Mouse (Mus musculus): ENCODE measurements around the gene Ilk. TPM values are rescaled to one million over a fixed set of nuclear protein-coding genes. Genes with fewer than 3 reads are reported as not detected.

Ilk gene
- polyA plus RNA-seq, 1 experiment from 2014 or later = 192 TPM

GRCm38 (mm10) chr7:105774661-105775060 lies 38.3 kb downstream of the Ilk start:
- Histone ChIP-seq H3K4me3 (ENCODE audit: low read depth, low read length) (no peak overlapping the region), H3K4me2 (ENCODE audit: low read length) (no peak overlapping the region), H3K36me3 (ENCODE audit: control insufficient read depth, insufficient read depth, low read length) (peaks cover 32% of the 10 kb centered on the region), H3K27me3 (ENCODE audit: control insufficient read depth, insufficient read depth, low read depth, low read length) (no peaks in the 10 kb centered on the region), H3K4me1 (ENCODE audit: control insufficient read depth, insufficient read depth, low read length) (peaks cover 51% of the 10 kb centered on the region), H3K9me3 (replicated peaks; ENCODE audit: control insufficient read depth, low read length, poor library complexity, severe bottlenecking) (no peaks in the 10 kb centered on the region), H3K27ac (ENCODE audit: low read length) (0 out of 2 replicates have a peak overlapping the region, but pooled peaks have one; percentile 14), H3K9ac (ENCODE audit: low read depth, low read length) (no peak overlapping the region)
- WGBS = 25% methylated on average over 8 of the region's 8 CpGs
- no peak for ATAC-seq

- no peak overlapping the region for H3K4me2 ChIP-seq (ENCODE audit: low read length)
- no peaks in the 10 kb centered on the region for H3K9me3 ChIP-seq (replicated peaks; ENCODE audit: control insufficient read depth, low read length, poor library complexity, severe bottlenecking)
- H3K27me3 ChIP-seq (ENCODE audit: control insufficient read depth, insufficient read depth, low read depth, low read length) = no peaks in the 10 kb centered on the region
- H3K4me3 ChIP-seq (ENCODE audit: low read depth, low read length) = no peak overlapping the region
- H3K27ac ChIP-seq (ENCODE audit: low read length) = no peak overlapping the region
- peaks cover 54% of the 10 kb centered on the region for H3K4me1 ChIP-seq (ENCODE audit: control insufficient read depth, insufficient read depth, low read length)
- H3K9ac ChIP-seq (ENCODE audit: low read depth, low read length) = no peak overlapping the region
- WGBS = 92% methylated on average over 2 of the region's 2 CpGs
- H3K36me3 ChIP-seq (ENCODE audit: control insufficient read depth, insufficient read depth, low read length) = peaks cover 28% of the 10 kb centered on the region
- no peak for ATAC-seq
Observed at GRCm38 (mm10) chr7:105776026-105776425, 39.6 kb downstream of the Ilk start.

GRCm38 (mm10) chr7:105777316-105777715 lies 40.9 kb downstream of the Ilk start:
- H3K9me3 ChIP-seq (replicated peaks; ENCODE audit: control insufficient read depth, low read length, poor library complexity, severe bottlenecking) = no peaks in the 10 kb centered on the region
- 100% methylated on average over 1 of the region's 1 CpGs for WGBS
- peaks cover 20% of the 10 kb centered on the region for H3K36me3 ChIP-seq (ENCODE audit: control insufficient read depth, insufficient read depth, low read length)
- no peak overlapping the region for H3K9ac ChIP-seq (ENCODE audit: low read depth, low read length)
- ATAC-seq = no peak
- peaks cover 52% of the 10 kb centered on the region for H3K4me1 ChIP-seq (ENCODE audit: control insufficient read depth, insufficient read depth, low read length)
- no peaks in the 10 kb centered on the region for H3K27me3 ChIP-seq (ENCODE audit: control insufficient read depth, insufficient read depth, low read depth, low read length)
- H3K4me2 ChIP-seq (ENCODE audit: low read length) = no peak overlapping the region
- no peak overlapping the region for H3K27ac ChIP-seq (ENCODE audit: low read length)
- H3K4me3 ChIP-seq (ENCODE audit: low read depth, low read length) = no peak overlapping the region

- Histone ChIP-seq H3K4me1 (ENCODE audit: control insufficient read depth, insufficient read depth, low read length) (peaks cover 59% of the 10 kb centered on the region), H3K27me3 (ENCODE audit: control insufficient read depth, insufficient read depth, low read depth, low read length) (no peaks in the 10 kb centered on the region), H3K4me3 (ENCODE audit: low read depth, low read length) (no peak overlapping the region), H3K4me2 (ENCODE audit: low read length) (peak overlapping the region; percentile 4), H3K9ac (ENCODE audit: low read depth, low read length) (0 out of 2 replicates have a peak overlapping the region, but pooled peaks have one; percentile 15), H3K9me3 (replicated peaks; ENCODE audit: control insufficient read depth, low read length, poor library complexity, severe bottlenecking) (no peaks in the 10 kb centered on the region), H3K27ac (ENCODE audit: low read length) (peak overlapping the region; percentile 6), H3K36me3 (ENCODE audit: control insufficient read depth, insufficient read depth, low read length) (peaks cover 15% of the 10 kb centered on the region)
- peak; percentile 24 for ATAC-seq
- WGBS = 58% methylated on average over 13 of the region's 13 CpGs
Observed at GRCm38 (mm10) chr7:105777797-105778552, 41.6 kb downstream of the Ilk start.

- no peaks in the 10 kb centered on the region for H3K9me3 ChIP-seq (replicated peaks; ENCODE audit: control insufficient read depth, low read length, poor library complexity, severe bottlenecking)
- 0 out of 2 replicates have a peak overlapping the region, but pooled peaks have one; percentile 4 for H3K4me2 ChIP-seq (ENCODE audit: low read length)
- 0 out of 2 replicates have a peak overlapping the region, but pooled peaks have one; percentile 15 for H3K9ac ChIP-seq (ENCODE audit: low read depth, low read length)
- peak; percentile 41 for ATAC-seq
- peaks cover 14% of the 10 kb centered on the region; the same call in 1 of the 2 replicates for H3K36me3 ChIP-seq (ENCODE audit: control insufficient read depth, insufficient read depth, low read length)
- no peak overlapping the region for H3K4me3 ChIP-seq (ENCODE audit: low read depth, low read length)
- H3K27ac ChIP-seq (ENCODE audit: low read length) = peak overlapping the region; percentile 6
- peaks cover 66% of the 10 kb centered on the region for H3K4me1 ChIP-seq (ENCODE audit: control insufficient read depth, insufficient read depth, low read length)
- no peaks in the 10 kb centered on the region for H3K27me3 ChIP-seq (ENCODE audit: control insufficient read depth, insufficient read depth, low read depth, low read length)
- 48% methylated on average over 4 of the region's 4 CpGs for WGBS
Observed at GRCm38 (mm10) chr7:105778553-105779265, 42.3 kb downstream of the Ilk start.

- Histone ChIP-seq H3K27ac (ENCODE audit: low read length) (no peak overlapping the region), H3K4me1 (ENCODE audit: control insufficient read depth, insufficient read depth, low read length) (peaks cover 60% of the 10 kb centered on the region), H3K9me3 (replicated peaks; ENCODE audit: control insufficient read depth, low read length, poor library complexity, severe bottlenecking) (no peaks in the 10 kb centered on the region), H3K4me3 (ENCODE audit: low read depth, low read length) (no peak overlapping the region), H3K4me2 (ENCODE audit: low read length) (peak overlapping the region; percentile 93; the same call in 1 of the 2 replicates), H3K27me3 (ENCODE audit: control insufficient read depth, insufficient read depth, low read depth, low read length) (no peaks in the 10 kb centered on the region), H3K36me3 (ENCODE audit: control insufficient read depth, insufficient read depth, low read length) (peaks cover 16% of the 10 kb centered on the region; the same call in 1 of the 2 replicates), H3K9ac (ENCODE audit: low read depth, low read length) (peak overlapping the region; percentile 8; the same call in 1 of the 2 replicates)
- WGBS = 40% methylated on average over 4 of the region's 4 CpGs
- ATAC-seq = no peak
Observed at GRCm38 (mm10) chr7:105783861-105784260, 47.5 kb downstream of the Ilk start.

GRCm38 (mm10) chr7:105784556-105784955 lies 48.2 kb downstream of the Ilk start:
- Histone ChIP-seq H3K4me3 (ENCODE audit: low read depth, low read length) (peak overlapping the region; percentile 17; the same call in 1 of the 2 replicates), H3K27ac (ENCODE audit: low read length) (no peak overlapping the region), H3K4me1 (ENCODE audit: control insufficient read depth, insufficient read depth, low read length) (peaks cover 56% of the 10 kb centered on the region), H3K4me2 (ENCODE audit: low read length) (peak overlapping the region; percentile 93), H3K9me3 (replicated peaks; ENCODE audit: control insufficient read depth, low read length, poor library complexity, severe bottlenecking) (no peaks in the 10 kb centered on the region), H3K9ac (ENCODE audit: low read depth, low read length) (0 out of 2 replicates have a peak overlapping the region, but pooled peaks have one; percentile 28), H3K27me3 (ENCODE audit: control insufficient read depth, insufficient read depth, low read depth, low read length) (no peaks in the 10 kb centered on the region), H3K36me3 (ENCODE audit: control insufficient read depth, insufficient read depth, low read length) (peaks cover 13% of the 10 kb centered on the region; the same call in 1 of the 2 replicates)
- no peak for ATAC-seq
- WGBS = 22% methylated on average over 4 of the region's 4 CpGs

- Histone ChIP-seq H3K36me3 (ENCODE audit: control insufficient read depth, insufficient read depth, low read length) (0 out of 2 replicates have a peak, but pooled peaks cover 2% of the 10 kb centered on the region), H3K9ac (ENCODE audit: low read depth, low read length) (peak overlapping the region; percentile 100), H3K9me3 (replicated peaks; ENCODE audit: control insufficient read depth, low read length, poor library complexity, severe bottlenecking) (no peaks in the 10 kb centered on the region), H3K4me2 (ENCODE audit: low read length) (peak overlapping the region; percentile 93), H3K4me3 (ENCODE audit: low read depth, low read length) (peak overlapping the region; percentile 91), H3K4me1 (ENCODE audit: control insufficient read depth, insufficient read depth, low read length) (peaks cover 53% of the 10 kb centered on the region), H3K27ac (ENCODE audit: low read length) (peak overlapping the region; percentile 99), H3K27me3 (ENCODE audit: control insufficient read depth, insufficient read depth, low read depth, low read length) (no peaks in the 10 kb centered on the region)
- 2% methylated on average over 17 of the region's 20 CpGs for WGBS
- peak; percentile 76 for ATAC-seq
Observed at GRCm38 (mm10) chr7:105786506-105787284, 50.3 kb downstream of the Ilk start.

Data from midbrain, embryonic 16.5 days (tissue).